Mouse (Mus musculus): Measurements from ENCODE around the gene Wapl.
A peak's percentile ranks its signal among the peaks of the same experiment; 100 is the strongest.

The Wapl gene

GRCm38 (mm10) chr14:34772132-34772531, 98.4 kb downstream of the Wapl start:
- DNase-seq (ENCODE audit: low spot score in 2 of 2), result no peak

- no peak for DNase-seq (ENCODE audit: low spot score in 2 of 2)
Observed at GRCm38 (mm10) chr14:34773681-34774080, 100.0 kb downstream of the Wapl start.

GRCm38 (mm10) chr14:34774231-34774630, 100.5 kb downstream of the Wapl start:
- no peak for DNase-seq (ENCODE audit: low spot score in 2 of 2)

DNA sequence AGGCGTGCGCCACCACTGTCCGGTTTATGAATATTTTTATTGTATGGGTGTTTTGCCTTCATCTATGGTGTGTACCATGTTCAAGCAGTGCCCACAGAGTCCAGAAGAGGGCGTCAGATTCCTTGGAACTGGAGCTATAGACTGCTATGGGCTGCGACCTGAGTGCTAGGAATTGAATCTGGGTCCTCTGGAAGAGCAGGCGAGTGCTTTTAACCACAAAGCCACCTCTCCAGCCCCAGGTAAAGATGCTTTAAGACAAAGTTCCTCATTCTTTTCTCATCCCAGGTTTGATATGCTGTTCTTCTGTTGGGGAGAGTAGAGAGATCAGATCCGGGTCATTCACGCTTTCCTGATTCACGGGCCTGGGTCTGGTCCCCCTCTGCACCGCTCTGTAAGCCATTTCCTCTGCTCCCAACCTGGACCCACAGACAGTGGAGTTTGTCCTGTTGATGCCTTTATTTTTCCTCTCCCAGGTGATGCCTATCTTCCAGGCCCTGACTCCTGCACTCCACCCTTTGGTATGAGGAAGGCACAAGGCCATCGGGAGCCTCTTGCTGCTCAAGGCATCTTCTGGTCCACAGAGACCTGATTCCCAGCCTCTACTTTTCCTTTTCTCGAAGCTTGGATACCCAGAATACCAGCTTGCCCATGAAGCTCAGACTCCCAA, 103.1 kb downstream of the Wapl start:
- DNase-seq (ENCODE audit: low spot score in 2 of 2), result no peak

- peak in 1 of 2 experiments; percentile 38 for DNase-seq (ENCODE audit: low spot score in 2 of 2)
Observed at GRCm38 (mm10) chr14:34777810-34778209, 104.1 kb downstream of the Wapl start.

- no peak for DNase-seq (ENCODE audit: low spot score in 2 of 2)
Observed at GRCm38 (mm10) chr14:34778760-34779159, 105.0 kb downstream of the Wapl start.

GRCm38 (mm10) chr14:34793406-34794037, 119.8 kb downstream of the Wapl start:
- no peak for DNase-seq (ENCODE audit: low spot score in 2 of 2)

All from frontal cortex, postnatal 14 days (tissue).